Mouse (Mus musculus) hindbrain, embryonic 14.5 days (tissue): Measurements from ENCODE around the gene Mettl7a1. TPM values are rescaled to one million over a fixed set of nuclear protein-coding genes. Genes with fewer than 3 reads are reported as not detected.

Experiments used
- polyA plus RNA-seq: library from polyadenylated mRNA; unstranded; fragments of >200 nt; fragmentation: Nextera tagmentation; extraction: Ambion mirVana; gene quantifications from 2 replicates; pipeline ENCODE4 v1.2.1, GENCODE M21; 2014

Gene Mettl7a1
- polyA plus RNA-seq, 1 experiment from 2014 or later, result 3.1 TPM

Other genes starting within 250 kb of the Mettl7a1 start
- gene Atf1, start 76.3 kb upstream of the Mettl7a1 start, polyA plus RNA-seq, result 12.2 and 13.2 TPM in 2 replicates
- not detected in 2 replicates for gene Tmprss12, start 23.3 kb upstream of the Mettl7a1 start, polyA plus RNA-seq
- gene Mettl7a3, start 30.8 kb downstream of the Mettl7a1 start, polyA plus RNA-seq, result not detected in 2 replicates
- 0.27 TPM in 1 of 2 replicates, not detected in the other for gene Methig1, start 49.0 kb downstream of the Mettl7a1 start, polyA plus RNA-seq
- gene Mettl7a2, start 49.1 kb downstream of the Mettl7a1 start, polyA plus RNA-seq, result not detected in 2 replicates
- not detected in 2 replicates for gene Higd1c, start 60.4 kb downstream of the Mettl7a1 start, polyA plus RNA-seq
- 0.13 and 0.15 TPM in 2 replicates for gene Gm5475, start 118.0 kb downstream of the Mettl7a1 start, polyA plus RNA-seq
- gene Slc11a2, start 120.9 kb downstream of the Mettl7a1 start, polyA plus RNA-seq, result 18.5 and 18.6 TPM in 2 replicates
- gene Letmd1, start 164.9 kb downstream of the Mettl7a1 start, polyA plus RNA-seq, result 49.8 and 52.1 TPM in 2 replicates
- gene Csrnp2, start 191.3 kb downstream of the Mettl7a1 start, polyA plus RNA-seq, result 43.1 and 46.1 TPM in 2 replicates
- gene Tfcp2, start 247.9 kb downstream of the Mettl7a1 start, polyA plus RNA-seq, result 28.7 and 33.3 TPM in 2 replicates